Mouse (Mus musculus) lung, adult 18-20 months (tissue): ENCODE results near the gene Tshz2.
"Not testable (repeated sequence)": the region's sequence is repeated elsewhere in the genome, so short reads cannot be mapped to it uniquely, and the experiment has no call there.

ENCODE experiments used
- DNase-seq, 2 experiments: peaks; one replicate each; pipeline ENCODE4 v3.0.0; 2022; ENCODE audit warnings: mixed read lengths in 2 of 2

The Tshz2 gene

DNA sequence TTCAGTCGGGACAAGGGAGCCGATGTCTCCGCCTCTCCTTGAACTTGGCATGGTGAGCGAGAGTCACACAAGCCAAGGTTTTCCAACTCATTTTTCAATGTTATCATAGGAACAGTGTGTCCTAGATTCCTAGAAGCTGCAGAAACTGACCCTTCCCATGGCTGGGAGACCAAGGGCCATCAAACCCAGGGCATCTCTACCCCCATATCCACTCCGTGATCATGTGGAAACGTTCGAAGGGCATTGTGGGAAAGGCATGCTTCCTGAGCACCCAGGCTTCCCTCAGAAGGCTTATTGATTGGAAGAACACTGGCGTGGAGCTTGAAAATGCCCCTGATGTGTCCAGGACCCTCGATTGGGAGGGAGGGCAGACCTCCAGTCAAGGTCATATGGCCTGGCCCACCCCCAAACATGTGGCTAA, 188.2 kb downstream of the Tshz2 start:
- peak; percentile 10 to 15 for DNase-seq

DNA sequence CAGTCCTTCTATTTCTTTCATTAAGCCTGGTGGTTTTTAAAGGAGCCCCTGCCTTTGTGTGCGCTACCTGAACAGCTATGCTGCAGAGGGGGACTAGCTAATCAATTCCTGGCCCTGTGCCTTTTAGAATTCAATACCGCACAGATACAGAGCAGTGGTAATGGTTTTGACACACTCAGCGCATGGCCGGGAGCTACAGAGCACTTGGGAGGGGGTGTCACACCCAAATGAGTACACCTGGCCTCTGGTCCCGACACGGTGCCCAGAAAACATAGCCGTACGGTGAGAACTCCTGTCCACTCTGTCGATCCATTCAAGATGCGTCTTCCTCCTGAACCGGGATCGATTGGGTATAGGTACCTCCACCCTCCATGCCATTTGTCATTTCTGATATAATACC, 193.1 kb downstream of the Tshz2 start:
- DNase-seq, result no peak

DNA sequence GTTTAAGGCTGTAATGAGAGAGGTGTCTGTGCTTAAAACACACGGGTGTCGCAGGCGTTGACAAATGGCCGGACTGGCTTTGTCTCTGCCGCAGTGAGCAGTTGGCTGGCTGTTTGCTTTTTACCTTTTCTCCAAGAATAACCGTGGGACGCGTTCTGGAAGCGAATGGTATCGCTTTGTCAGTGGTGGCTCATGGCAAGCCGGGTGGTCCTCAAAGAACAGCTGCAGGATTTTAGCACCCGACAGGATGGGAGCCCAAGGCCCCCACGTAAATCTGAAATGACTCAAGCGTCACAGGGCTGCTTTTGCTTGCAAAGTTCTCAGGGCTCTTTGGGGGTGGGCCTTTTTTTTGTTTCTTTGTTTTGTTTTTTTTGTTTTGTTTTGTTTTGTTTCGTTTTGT, 193.5 kb downstream of the Tshz2 start:
- DNase-seq, result no peak

DNA sequence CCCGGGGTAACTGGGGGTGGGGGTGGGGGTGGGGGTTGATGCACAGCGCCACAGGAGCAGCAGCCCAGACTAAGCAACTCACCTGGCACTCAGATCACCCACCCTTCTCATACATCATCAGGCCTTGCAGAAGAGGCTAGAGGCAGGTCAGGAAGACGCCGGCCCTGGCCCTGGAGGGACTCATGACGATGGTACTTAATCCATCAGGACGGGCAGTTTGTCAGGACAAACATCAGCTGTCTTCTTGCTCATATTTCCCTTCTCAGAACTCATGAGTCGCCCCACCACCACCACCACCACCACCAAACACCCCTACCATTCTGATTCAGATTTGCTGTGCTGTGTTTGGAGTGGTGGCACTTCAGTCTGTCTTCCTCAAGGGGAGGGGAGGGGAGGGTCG, 194.0 kb downstream of the Tshz2 start:
- no peak for DNase-seq

DNA sequence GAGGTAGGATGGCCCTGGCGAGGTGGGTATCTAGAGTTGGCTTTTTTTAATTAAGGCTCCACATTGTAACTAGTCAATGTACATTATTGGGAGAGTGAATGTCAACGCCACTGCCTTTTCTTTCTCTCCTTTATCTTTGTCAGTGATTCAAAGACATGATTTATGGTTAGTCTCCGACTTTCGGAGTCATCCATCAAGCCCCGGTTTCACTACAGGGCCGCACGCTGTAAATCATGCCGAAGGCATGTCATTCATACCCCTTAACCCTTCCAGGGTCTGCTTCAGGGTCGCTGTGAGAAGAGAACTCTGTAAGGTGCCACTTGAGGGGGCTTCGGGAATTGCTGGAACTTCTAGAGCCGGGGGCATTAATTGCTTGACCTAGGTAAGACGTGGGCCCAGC, 199.4 kb downstream of the Tshz2 start:
- DNase-seq, result no peak

- no peak for DNase-seq
Observed at GRCm38 (mm10) chr2:169833638-169834037, 200.8 kb downstream of the Tshz2 start.

DNA sequence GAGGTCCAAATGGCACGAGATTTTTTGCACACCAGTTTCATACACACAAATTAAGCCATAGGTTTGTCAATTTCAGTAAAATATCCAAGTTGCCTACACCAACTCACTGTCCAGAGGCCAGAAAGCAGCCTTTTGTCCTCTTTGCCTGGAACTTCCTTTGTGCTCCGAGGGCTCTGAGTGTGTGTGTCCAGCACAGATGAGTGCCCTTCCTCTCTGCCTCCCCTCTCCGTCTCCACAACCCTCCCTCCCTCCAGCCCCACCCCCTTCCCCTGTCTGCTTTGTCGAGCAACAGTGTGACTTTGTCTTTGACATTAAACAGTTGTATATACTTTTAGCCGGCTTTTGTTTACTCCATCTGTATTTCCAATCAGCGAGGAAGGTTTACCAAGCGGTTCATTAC, 201.8 kb downstream of the Tshz2 start:
- no peak for DNase-seq

DNA sequence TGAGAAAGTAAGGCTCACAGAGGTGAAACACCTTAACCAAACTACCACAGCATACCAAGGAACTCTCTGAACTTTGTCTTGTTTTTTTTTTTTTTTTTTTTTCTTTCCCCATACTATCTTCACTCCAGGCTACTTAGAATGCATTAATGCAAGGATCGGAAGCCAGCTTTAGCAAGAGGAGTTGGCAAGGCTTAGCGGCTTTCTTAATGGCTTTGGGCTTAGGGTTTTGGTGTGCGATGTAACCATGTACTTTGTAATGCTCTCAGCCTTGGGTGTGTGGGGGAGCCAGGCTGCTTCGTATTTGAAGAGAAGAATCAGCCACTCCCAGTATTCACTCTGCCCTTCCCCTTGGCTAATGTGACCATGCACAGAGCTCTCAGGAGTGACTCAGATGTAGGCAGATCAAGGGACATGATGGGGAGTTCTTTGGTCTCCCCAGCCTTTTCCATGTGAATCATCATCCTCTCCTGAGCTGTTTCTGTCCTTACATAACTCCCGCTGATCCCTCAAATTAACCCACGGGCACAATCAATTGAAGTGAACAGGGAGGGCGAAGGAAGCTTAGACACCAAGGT, 204.3 kb downstream of the Tshz2 start:
- no peak for DNase-seq

DNA sequence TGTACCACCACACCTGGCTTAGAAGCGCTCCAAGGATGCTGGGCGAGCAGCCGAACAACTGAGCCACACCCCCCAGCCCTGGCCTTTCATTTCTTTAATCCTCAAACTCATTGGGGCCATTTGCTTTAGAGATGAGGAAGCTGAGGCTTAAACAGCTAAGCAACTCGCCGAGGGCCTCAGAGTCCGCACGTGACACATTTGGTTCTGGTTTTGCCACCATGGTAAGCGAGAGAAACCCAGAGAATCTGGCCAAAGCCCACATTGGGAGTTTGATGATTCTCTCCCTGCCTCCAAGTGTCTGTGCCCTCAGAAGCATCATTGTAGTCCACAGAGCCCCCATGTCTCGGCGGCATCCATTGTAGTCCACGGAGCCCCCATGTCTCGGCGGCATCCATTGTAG, 205.7 kb downstream of the Tshz2 start:
- no peak for DNase-seq

DNA sequence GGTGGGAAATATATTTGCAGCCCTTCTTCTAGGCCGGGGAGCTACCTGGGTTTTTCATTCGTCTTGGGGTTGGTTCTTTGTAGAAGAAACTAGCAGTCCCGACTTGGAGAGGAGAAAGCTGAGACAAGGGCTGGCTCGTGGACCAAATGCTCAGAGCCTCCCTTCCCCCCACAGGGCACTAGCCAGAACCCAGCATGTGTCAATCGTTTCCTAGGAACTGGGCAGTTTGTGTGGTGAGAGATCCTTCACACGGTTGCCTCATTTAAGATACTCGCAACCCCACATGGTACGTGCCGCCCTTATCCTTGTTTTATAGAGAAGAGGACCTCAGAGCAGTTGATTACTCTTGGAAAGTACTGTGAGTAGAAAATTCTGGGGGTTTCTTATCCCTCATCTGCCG, 208.6 kb downstream of the Tshz2 start:
- DNase-seq, result no peak

GRCm38 (mm10) chr2:169842494-169842893, 209.7 kb downstream of the Tshz2 start:
- DNase-seq, result no peak

- DNase-seq, result no peak
Observed at GRCm38 (mm10) chr2:169843553-169843952, 210.7 kb downstream of the Tshz2 start.

GRCm38 (mm10) chr2:169849077-169849476, 216.3 kb downstream of the Tshz2 start:
- DNase-seq, result peak in 1 of 2 experiments; percentile 39

GRCm38 (mm10) chr2:169849541-169849940, 216.7 kb downstream of the Tshz2 start:
- DNase-seq, result no peak

- no peak for DNase-seq
Observed at GRCm38 (mm10) chr2:169851606-169852005, 218.8 kb downstream of the Tshz2 start.

DNA sequence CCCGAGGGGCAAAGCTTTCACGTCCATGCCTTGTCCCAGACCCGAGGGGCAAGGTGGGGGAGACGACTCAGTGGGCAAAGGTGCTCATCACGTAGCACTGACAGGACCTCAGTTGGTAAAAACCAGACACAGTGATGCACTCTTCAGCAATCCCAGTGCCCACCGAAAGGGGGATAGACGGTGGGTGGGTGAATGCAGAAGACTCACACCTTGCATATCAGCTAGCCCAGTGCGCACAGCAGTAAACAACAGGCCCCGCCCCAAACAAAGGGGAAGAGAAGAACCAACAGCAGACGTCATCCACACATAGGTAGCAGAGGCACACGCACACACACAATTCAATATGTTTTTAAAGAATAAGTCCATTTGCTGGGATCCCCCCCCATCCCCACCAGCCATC, 221.7 kb downstream of the Tshz2 start:
- no peak for DNase-seq

DNA sequence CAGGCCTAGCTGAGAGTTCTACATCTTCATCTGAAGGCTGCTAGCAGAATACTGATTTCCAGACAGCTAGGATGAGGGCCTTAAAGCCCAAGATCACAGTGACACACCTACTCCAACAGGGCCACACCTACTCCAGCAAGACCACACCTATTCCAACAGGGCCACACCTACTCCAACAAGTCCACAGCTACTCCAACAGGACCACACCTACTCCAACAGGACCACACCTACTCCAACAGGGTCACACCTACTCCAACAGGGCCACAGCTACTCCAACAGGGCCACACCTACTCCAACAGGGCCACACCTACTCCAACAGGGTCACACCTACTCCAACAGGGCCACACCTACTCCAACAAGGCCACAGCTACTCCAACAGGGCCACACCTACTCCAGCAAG, 224.2 kb downstream of the Tshz2 start:
- DNase-seq, result not testable (repeated sequence)

DNA sequence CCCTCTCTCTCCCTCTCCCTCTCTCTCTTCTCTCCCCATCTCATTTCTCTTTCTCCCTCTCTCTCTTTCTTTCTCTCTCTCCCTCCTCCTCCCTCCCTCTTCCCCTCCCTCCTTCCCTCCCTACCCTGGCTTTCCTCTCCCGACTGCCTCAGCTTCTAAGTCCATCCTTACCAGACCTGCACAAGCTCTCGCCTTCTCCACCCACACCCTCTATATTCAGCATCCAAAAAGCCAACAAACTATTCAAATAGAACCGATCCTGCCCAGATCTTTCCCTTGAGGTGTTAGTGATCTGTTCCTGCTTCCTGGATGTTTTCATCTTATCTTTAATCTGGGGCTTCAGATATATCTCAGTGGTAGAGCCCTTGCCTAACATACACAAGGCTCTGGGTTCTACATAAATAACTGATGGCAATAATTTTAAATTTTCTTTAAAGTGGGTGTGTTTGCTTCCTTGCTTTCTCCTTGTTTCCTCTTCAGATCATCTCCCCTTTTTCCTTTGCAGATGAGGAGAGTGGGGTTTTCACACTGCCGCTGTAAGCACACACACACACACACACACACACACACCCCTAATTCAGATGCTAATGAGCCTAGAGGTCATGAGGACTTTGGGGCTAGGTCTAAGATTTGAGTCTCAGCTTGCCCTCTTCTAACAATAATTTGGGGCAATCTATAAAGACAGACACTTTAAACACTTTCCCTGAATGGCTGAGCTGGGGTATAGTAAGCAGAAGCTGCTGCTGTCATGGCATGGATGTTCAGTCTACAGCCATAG, 226.5 kb downstream of the Tshz2 start:
- DNase-seq, result no peak

GRCm38 (mm10) chr2:169860895-169861294, 228.1 kb downstream of the Tshz2 start:
- DNase-seq, result no peak

GRCm38 (mm10) chr2:169862701-169863100, 229.9 kb downstream of the Tshz2 start:
- no peak for DNase-seq

DNA sequence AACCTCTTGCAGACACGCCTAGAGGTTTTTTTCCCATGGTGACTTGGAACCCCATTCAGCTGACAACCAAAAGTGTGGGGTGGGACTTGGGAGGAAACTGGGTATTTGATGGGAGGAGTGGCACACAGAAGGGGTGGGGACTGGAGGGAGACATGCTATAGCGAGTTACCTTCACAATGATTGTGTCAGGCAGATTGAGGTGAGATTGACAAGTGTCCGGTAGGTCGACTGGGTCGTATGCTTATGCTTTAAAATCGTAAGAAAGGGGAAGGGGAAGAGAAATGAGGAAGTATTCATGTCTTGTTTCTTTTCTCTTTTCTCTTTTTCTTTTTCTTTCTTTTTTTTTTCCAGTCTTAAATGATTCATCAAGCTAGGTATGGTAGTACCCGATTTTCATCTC, 236.7 kb downstream of the Tshz2 start:
- no peak for DNase-seq

DNA sequence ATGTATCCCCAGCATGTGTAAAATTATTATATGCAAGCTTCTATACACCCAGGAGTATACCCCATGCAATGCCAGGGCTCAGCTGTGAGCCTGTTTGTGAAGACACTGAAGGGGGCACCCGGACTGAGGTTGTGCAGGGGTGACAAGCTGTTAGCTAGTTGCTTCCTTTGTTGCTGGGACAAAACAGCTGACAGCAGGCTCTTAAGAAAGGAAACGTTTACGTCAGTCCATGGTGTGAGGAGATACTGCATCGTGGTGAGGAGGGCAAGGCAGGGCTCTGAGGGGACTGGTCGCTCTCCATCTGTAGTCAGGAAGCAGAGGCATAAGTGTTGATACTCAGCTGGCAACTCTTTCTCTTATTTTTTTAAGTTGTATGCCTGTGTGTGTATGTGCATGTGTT, 237.7 kb downstream of the Tshz2 start:
- no peak for DNase-seq

- no peak for DNase-seq
Observed at GRCm38 (mm10) chr2:169871436-169872060, 238.7 kb downstream of the Tshz2 start.

- no peak for DNase-seq
Observed at GRCm38 (mm10) chr2:169873442-169873841, 240.6 kb downstream of the Tshz2 start.
